Mouse (Mus musculus) monocyte, adult 5-6 weeks (primary cell): ENCODE measurements around the gene Tex14. TPM values are rescaled to one million over a fixed set of nuclear protein-coding genes. Genes with fewer than 3 reads are reported as not detected.

Experiments used
- ATAC-seq: fragments of 153-309, 156-312 bp; replicated peaks from 2 replicates; pipeline ENCODE4 v1.8.0; 2017; ENCODE audit warnings: mild to moderate bottlenecking; ENCODE audit not compliant: low TSS enrichment, insufficient number of reproducible peaks, severe bottlenecking, poor library complexity, low FRiP score
- total RNA-seq: library from RNA; stranded (forward); fragments of 200-1000, 200-491, 200-594 nt; gene quantifications from 3 replicates; pipeline ENCODE4 v1.2.3, GENCODE M21; 2017

Gene Tex14
- total RNA-seq, 1 experiment from 2014 or later, result 4.4 TPM

DNA sequence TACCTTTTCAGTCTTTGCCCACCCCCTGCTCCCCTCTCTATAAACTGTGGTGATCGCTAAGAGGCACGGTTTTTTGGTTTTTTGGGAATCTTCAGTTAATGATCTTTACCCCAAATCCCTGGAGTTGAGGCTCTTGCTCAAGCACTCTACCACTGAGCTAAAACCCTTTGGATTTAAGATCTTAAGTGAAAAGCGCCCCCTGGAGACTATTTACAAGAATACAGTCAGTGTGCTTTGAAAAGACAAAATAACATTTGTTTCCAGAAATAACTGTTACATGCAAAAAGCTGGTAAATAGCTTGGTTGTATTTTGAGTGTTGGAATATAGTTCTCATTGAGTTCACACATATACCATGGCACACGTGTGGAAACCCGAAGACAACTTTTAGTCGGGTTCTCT, 126.8 kb downstream of the Tex14 start:
- no peak for ATAC-seq

DNA sequence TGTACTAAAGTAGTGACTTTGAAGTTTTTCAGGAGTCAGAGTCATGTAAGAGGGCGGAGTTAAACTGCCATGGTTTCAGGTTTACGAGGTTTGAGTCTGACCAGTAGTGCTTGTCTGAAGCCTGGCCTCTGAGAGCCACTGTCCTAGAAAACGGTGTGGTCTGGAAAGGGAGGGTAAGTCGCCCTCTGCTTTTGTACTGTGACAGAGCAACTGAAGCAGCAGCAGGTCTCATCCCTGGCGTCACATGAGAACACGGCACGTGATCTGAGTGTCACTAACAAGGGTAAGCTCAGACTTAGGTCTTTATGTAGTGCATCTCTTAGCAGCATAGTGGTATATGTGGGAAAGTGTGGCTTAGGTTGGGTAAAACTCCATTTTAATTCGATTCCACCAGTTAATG, 137.4 kb downstream of the Tex14 start:
- no peak for ATAC-seq

DNA sequence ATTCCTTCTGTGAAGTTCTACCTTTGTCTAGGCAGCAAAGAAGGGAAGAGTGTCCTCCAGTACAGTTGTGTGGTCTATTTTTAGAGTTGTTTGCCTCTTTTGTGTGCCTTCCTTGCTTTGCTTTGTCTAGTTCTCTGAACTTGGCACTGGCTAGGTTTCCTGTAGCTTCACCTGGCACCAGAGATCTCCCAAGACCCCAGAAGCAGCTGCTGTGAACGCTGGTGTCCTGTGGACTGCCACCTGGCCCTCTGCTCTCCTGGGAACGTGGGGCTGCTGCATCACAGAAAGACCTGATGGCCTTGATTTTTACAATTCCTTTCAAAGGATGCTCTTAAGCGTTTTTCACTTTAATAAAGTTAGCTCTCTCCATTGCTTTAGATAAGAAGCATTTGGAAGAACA, 138.0 kb downstream of the Tex14 start:
- ATAC-seq, result no peak

GRCm38 (mm10) chr11:87553342-87553741, 148.5 kb downstream of the Tex14 start:
- no peak for ATAC-seq

DNA sequence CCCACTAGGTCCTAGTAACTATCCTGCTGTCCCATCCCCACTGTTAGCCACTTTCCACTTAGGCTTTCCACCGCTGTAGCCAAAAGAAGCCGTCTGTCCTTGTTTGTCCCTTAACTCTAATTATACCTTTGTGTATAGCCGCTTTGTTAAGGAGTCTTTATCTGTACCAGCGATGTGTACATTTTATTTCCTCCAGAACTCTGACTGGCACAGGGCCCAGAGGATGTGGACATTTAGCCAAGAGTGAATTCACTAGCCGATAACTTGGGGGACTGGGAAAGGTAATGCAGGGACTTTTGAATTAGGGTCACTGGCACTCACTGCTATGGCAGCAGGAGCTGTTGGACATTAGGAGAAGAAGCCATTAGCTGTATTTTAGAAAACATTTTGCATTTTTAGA, 149.5 kb downstream of the Tex14 start:
- ATAC-seq, result no peak

- ATAC-seq, result no peak
Observed at GRCm38 (mm10) chr11:87555106-87555703, 150.3 kb downstream of the Tex14 start.

DNA sequence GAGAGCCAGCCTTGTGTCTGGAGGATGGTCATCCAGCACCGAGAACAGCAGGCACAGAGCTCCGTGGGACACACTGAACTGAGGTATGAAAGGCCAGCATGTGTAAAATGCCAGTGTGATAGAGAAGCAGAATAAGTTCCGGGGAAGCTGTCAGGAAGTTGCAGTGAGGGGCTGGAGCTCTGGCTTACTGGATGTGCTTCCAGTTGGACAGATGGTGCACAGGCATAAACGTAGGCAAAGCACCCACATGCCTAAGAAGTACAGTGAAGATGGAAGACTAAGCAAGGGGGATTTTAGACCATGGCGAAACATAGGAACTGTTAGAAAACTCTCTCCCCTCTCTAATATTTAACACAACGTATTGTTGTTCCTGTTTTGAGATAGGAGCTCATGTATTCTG, 156.3 kb downstream of the Tex14 start:
- no peak for ATAC-seq

DNA sequence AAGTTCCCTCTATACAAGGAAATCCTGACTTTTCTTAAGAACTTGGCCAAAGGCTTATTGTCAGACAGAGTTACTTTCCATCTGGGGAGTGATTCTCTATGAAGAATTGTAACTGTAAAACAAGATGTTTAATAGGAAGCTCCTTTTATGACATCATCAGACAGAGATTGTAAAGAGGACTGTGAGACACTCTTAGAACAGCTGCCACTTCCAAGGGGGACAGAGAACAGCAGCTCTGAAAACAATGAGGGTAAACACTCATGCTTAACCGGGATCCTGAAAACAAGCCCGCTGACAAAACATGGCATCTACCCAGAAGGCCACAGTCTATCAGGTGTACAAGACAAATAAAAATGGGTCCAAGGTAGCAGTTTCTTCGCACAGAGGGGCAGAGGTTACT, 161.6 kb downstream of the Tex14 start, which contains the start of gene Gm11492:
Gene Gm11492 (plus strand): TSS at position 153 of the 400 bp plus-strand sequence.
- ATAC-seq, result no peak

- no peak for ATAC-seq
Observed at GRCm38 (mm10) chr11:87568255-87568953, 163.5 kb downstream of the Tex14 start, which contains the start of gene Sept4. Sept4 (plus strand) TSS chr11:87568903.

- ATAC-seq, result no peak
Observed at GRCm38 (mm10) chr11:87570743-87571142, 165.9 kb downstream of the Tex14 start.

- ATAC-seq, result no peak
Observed at GRCm38 (mm10) chr11:87571361-87571950, 166.6 kb downstream of the Tex14 start.

DNA sequence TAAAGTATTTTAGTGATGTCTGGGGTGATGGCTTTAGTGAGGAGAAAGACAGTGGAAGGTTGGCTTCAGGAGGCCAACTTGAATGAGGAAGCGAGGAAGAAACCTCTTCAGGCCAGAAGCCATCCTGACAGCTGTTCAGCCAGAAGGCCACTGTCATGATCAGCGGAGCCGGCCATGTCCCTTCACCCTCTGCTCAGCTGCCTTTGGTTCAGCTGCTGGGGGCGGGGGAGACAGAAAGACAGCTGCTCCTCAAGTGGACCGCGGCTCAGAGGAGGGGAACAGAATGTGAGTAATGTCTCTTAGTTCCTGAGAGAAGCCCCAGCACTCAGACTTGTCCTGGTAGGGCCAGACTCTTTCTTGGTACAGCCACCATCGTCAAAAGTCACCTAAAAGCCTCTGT, 168.9 kb downstream of the Tex14 start:
- ATAC-seq, result no peak

- ATAC-seq, result no peak
Observed at GRCm38 (mm10) chr11:87574520-87575180, 169.8 kb downstream of the Tex14 start.

DNA sequence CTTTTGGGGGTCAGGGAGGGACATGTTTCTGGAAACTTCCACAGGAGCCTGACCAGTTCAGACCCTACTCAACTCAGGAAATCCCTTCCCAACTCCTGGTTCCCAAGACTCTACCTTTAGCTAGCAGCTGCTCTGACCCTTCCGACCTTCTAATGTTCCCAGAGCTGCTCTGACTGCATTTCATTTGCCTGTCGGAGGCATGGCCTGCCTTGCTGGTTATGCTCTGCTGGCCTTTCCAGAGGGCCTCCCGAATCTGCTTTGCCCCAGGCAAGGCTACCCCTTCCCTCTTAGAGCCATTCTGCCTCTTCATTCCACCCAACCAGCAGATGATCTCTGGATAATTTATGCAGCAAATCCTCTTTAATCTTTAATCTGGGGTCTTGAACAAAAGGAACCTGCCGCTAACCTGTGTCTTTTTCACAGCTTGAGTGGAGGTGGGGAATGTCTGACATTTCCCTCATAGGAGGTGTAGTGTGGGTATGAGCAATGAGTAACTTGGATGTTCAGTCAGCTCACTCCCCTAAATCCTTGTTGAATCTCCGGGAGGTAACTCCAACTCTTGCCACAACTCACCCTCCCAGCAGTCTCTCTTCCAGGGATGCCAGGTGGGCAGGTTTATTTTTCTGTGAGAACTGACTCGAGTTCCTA, 172.9 kb downstream of the Tex14 start:
- ATAC-seq, result no peak

DNA sequence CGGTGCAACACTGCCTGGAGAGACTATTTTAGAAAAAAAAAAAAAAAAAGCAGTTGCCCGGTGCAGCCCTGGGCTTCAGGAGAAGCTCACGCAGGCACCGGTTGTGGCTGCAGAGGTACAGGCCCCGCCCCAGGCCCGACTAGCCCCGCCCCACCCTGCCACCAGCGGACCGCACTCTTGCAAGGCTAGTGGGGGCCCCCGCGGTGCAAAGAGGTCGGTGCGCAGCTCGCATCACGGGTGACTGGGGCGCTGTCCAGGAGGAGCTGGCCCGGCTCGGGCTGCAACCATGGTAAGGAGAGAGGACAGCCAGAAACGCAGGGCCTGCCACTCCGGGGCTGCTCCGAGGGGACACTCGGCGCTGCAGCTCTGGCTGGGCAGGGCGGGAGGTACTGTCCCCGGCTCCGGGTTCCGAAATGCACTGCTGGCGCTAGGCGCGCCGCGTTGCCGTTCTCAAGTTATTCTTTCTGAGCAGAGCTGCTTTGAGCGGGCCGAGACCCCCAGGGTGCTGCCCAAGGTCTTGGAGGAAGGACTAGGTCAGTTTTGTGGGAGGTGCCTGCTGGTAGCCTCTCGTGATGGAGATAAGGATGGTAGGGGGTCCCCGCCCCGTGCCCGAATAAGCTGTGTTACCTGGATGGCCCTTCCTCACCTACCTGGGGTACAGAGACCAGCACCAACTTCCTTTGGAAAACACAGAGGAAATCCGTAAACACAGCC, 173.5 kb downstream of the Tex14 start:
- ATAC-seq, result peak; percentile 25; the same call in 1 of the 2 replicates

GRCm38 (mm10) chr11:87578963-87579601, 174.2 kb downstream of the Tex14 start:
- ATAC-seq, result no peak

GRCm38 (mm10) chr11:87579713-87580112, 174.8 kb downstream of the Tex14 start:
- ATAC-seq, result no peak

GRCm38 (mm10) chr11:87580543-87581085, 175.7 kb downstream of the Tex14 start:
- no peak for ATAC-seq
